Mouse (Mus musculus) layer of hippocampus, adult 9-10 months (tissue): ENCODE measurements around the gene St3gal2.
"Not testable (repeated sequence)": the region's sequence is repeated elsewhere in the genome, so short reads cannot be mapped to it uniquely, and the experiment has no call there.

Source experiments
- DNase-seq: peaks from one replicate; pipeline ENCODE4 v3.0.0; 2022; ENCODE audit warnings: low spot score

St3gal2 gene

DNA sequence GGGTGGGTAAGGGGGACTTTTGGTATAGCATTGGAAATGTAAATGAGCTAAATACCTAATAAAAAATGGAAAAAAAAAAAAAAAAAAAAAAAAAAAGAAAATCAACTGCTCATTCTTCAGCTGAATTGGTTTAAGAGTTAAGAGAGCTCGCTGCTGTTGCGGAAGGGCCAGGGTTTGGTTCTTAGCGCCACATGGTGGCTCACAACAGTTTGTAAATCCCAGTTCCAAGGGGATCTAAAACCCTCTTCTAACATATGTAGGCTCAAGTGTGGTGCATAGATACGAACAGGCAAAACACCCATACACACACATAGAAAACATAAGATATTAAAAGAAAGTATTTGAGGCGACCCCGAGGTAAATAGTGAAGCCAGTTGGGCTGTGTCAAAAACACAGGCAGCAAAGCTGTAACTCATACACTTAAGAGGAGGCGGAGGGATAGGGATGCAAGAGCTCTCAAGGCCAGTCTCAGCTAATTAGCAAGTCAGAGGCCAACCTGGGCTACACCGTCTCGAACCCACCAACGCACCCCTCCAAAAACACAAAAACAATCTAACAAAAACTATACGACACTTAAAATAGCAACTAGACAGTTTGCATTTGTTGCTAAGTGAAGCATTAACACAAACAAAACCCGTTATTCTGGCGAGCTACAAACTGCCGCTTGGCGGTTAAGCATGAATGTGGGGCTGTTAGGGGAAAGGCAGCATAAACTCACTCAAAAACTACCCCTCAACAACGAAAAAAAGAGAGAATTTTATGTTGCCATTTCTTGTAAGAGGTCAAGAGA is 77.1 kb downstream of the St3gal2 start:
- no peak for DNase-seq

DNA sequence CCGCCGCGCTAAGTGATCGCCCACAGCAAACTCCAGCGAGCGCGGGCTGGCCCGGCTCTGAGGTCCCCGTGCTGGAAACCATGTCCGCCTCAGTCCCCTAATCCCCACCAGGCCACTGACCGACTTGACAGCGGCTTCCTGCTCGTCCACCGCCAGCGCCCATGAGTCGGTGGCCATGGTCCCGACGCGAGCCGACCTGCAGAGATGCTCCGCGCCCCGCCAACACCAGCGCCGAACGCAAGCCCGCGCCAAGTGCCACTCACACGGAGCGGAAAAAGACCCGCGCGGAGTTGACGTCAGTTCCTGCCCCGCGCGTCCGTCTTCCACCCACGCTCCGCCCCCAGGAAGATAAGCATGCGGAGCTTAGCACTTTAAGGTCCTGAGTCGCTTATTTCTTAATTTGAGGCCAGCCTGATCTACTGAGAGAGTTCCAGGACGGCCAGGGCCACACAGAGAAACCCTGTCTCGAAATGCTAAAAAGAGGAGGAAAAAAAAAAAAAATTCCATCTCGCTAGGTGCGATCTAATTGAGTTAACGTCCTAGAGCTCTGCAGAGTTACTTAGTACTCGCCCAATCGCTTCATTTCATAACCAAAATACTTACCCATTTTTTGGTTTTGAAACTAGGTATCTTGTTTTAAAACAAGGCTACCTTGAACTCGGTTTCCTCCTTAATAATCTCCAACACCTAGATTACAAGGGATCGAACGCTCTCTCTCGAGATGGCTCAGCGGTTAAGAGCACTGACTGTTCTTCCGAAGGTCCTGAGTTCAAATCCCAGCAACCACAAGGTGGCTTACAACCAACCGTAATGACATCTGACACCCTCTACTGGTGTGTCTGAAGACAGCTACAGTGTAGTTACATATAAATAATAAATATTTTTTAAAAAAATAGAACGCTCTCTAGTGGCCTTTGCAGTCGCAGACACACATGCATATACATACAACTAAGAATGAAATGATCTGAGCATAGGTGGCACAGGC is 78.1 kb downstream of the St3gal2 start, which contains the start of gene Ddx19a:
Gene Ddx19a, minus strand, starts transcription at position 254 of the 985 bp plus-strand sequence.
- DNase-seq = peak; percentile 59

DNA sequence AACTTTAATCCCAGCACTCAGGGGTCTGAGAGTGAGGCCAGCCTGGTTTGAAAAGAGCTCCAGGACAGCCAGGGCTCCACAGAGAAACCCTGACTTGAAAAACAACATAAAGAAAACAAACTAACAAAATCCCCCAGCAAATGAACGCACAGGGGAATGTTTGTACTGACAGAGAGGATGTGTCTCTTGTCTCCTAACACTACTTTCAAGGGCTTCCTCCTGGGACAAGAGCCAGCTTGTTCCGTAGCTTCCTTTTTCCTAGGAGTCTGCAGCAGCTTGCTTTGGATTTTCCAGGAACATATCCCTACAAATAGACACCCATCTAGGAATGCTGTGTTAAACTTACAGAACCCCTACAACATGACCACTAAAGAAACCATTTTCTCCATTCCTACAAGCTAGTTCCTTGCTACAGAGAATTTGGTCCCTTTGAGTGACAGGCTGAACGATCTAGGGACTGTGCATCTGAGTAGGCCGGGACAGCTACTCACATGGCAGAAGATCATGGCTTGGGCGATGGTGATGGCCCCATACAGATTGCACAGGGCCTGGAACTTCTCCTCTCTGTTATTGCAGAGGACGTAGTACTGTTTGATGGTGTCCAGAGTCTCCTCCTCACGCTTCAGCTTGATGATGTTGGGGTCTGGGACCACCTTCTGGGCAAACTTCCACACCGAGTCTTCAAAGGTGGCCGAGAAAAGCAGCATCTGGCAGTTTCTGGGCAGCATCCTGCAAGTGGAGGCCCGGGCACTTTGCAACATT is 90.7 kb downstream of the St3gal2 start:
- not testable (repeated sequence) for DNase-seq
